Mouse (Mus musculus) mouse embryonic stem cell (cell line): ENCODE measurements around the gene Atf6.

Experiments used
- in situ Hi-C, 2 experiments: fragments of 300-500 bp; cut with MboI; formaldehyde crosslinking; loops; 1 replicate in 1 of 2; 3 replicates in 1 of 2; pipeline ENCODE4 v1.14.3; 2019 to 2020; ENCODE audit warnings: low sequenced_read_pairs in 2 of 2, low pct_unique_long_range_greater_than_20kb in 1 of 2, mixed read lengths in 1 of 2; ENCODE audit not compliant: unreplicated experiment in 1 of 2

Atf6 gene

DNA sequence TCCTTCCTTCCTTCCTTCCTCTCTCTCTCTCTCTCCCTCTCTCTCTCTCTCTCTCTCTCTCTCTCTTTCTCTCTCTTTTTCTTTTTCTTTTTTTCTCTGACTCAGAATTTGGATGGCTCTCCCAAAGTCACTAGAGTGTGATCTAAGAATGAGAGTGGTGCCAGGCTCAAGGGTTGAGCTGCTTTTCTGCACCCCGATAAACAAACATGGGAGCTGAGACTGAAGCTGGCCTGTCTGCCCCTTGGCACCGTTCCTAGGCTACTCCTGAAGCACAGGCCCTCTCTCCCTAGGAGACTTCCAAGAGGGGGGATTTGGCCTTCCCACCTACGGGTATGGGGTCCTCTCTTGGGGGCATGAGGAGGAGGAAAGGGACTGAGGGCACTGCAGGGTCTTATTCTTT lies 168.8 kb downstream of the Atf6 start:
- in situ Hi-C loops, result no loop called here

DNA sequence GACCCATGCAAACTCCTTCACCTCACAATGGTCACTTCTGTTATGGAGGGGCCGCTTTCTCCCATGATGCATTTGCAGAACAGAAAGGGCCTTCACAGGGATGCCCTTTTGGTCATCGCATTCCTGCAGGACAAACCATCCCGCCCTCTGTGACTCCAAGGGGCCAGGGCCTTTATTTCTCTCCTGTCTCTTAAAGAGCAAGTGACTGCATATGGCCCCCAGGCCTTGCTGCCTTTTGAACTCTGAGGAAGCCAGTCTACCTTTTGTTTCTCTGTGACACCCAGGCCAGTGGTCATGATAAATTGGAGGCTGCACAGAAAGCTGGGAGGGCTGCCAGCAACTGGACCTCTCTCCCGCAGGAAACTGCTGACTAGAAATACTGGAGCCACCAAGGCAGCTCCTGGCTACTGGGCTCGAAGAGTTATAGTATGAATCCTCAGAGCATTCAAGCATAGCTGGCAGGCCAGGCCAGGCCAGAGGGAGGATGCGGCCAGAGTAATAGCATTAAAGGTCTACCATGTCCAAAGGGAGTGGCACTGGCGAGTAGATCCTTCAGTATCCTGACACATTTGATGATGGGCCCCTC lies 169.7 kb downstream of the Atf6 start:
- in situ Hi-C loops, result no loop called here

DNA sequence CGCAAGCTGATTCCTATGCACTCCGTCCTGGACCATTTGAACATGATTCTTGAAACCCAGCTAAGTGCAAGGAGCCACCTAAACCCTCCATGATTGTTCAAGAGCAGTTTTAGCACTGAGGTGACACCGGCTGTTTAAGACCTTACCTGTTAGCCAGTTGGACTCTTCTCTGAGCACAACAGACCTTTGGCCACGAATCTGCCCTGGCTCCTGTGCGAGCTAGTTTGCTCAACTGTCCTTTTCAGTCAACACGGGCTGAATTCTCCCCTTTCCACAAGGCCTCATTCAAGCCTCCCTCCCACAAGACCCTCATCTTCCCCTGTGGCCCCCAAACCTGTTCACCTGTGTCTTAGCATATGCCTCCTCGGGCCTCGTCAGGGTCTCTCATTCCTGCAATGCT lies 170.6 kb downstream of the Atf6 start:
- in situ Hi-C loops, result no loop called here

DNA sequence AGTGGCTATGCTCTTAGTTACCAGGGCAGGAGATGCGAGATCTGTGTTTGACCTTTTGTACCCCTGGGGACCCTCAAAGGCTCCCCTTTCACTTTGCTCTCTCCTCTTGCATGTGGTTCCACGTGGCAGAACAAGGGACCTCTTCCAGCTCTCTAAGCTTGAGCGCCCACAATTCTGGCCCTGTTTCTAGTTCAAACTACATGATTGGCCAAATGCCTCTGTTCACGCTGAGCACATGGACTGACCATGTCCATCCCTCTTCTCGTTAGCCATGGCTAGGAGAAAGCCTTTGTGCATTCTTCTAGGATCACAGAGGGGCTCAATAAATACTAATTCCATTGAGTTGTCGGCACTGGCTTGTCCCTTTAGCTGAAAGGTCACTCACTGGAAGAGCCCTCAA lies 172.2 kb downstream of the Atf6 start:
- in situ Hi-C loops, result no loop called here

DNA sequence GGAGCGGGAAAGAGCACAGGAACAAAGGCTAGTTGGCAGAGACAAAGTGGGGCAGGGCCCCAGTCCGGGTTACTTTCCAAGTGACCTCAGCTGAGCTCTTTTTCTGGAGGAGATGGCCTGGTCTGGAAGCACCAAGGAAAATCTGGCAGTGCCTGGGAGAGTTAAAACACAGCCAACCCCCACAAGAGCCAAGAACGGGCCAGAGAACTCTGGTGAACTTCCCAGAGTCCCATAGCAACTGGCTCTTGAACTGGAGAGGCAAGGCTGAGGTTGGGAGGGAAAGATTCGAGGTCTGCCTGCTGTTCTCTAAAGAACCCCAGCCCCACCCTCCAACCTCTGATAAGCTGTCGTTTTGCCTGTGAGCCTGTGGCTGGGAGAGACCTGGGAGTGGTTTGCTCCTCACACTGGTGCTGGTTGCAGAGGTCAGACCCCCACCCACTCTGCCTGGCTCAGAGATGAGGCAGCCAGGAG lies 172.7 kb downstream of the Atf6 start:
- in situ Hi-C loops, result no loop called here

DNA sequence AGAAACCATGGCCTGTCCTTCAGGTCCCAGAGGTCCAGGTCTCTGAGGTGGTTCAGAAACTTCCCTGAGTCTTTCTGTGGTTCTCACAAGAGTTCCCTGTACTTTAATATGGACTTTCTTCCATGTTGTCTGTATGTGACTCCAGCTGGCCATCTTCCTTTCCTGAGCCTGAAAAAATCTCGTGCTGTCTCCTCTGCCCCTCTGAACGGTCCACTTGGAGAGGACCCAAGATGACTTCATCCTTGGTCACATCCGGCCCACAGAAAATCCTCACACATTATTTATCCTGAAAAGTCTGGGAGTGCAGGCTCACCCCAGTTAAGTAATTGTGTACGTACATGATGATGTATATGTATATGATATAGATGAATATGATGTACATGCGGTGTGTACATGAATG lies 176.3 kb downstream of the Atf6 start:
- in situ Hi-C loops, result no loop called here

DNA sequence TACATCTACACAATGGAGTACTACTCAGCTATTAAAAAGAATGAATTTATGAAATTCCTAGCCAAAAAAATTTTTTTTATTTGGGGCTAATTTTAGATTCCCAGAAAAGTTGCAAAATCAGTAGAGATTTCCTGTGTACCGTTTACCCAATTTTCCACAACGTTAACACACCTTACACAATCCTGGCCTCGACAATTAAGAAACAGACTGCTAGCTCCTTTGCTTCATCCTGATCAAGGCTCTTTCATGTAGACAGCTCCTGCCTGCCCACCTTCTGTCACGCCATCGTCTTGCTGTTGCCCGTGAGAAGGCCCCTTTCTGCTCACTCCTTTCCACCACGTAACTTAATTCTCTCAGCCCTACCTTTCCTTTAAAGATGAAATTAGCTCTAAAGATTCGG lies 177.8 kb downstream of the Atf6 start:
- in situ Hi-C loops, result no loop called here

DNA sequence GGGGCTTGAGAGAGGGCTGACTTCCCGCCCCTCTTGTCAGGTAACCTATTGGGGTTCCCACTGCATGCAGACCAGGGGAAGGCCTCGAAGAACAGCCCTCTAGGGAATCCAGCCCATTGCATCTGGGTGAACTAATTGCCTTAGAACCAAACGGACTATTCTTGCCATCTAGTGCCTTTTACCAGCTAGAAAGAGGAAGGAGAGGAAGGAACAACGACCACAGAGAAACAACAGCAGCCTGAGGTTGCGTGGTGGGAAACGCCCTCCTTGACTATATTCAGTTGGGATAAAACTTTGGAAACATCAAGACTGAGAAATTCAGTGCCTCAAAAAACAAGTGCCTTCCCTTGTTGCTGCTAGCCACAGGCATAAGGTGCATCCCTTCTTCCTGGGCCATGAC lies 183.7 kb downstream of the Atf6 start:
- in situ Hi-C loops, result no loop called here

DNA sequence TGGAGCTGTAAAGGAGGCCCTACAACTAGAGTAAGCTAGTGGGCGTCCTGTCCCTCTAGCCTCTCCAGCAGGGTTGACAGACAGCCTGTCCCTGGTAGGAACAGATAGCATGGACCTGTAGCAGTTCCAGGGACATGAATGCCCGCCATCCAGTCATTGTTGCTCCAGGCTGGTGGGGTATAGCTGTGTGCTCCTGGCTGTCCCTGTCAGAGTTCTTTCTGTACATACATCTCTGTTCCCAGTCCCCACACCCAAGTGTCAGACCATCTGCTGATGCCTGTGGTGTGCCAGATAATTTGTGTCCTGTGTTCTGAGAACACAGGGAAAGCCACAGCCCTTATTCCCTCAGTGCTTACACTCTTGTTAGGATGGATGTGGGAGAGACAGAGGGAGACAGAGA lies 187.9 kb downstream of the Atf6 start:
- in situ Hi-C loops, result no loop called here

DNA sequence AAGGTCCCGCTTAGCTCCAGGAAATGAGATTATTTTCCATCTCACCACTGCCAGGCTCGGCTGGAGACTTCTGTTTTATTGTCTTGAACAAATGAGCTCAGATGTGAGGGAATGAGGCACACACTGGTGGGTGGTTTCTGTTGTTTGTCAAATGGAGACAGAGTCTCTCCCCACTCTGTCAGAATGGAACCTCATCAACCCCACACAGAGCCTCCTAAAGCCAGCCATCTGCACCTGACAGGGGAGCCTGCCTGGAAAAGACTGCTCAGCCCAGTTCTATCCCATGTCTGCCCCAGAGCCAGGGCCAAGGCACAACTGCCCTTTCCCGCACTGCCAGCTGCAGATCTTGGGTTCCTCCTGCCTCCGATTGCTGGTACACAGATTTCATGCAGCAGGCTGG lies 188.7 kb downstream of the Atf6 start:
- in situ Hi-C loops, result no loop called here

DNA sequence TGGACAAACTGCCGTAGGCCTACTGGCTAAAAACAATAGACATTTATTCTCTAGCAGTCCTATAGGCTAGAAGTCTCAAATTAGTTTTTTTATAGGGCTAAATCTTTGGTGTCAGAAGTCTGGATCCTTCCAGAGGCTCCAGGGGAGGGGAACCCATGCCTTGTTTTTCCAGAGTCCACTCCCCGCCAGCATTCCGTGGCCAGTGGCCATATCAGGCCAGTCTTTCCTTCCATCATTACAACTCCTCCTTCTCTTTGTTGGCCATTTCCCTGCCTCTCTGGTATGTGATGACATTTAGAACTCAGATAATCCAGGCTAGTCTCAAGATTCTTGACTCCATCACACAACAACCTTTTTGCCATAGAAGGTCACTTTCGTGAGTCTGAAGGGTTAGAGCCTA lies 189.9 kb downstream of the Atf6 start:
- in situ Hi-C loops, result no loop called here

DNA sequence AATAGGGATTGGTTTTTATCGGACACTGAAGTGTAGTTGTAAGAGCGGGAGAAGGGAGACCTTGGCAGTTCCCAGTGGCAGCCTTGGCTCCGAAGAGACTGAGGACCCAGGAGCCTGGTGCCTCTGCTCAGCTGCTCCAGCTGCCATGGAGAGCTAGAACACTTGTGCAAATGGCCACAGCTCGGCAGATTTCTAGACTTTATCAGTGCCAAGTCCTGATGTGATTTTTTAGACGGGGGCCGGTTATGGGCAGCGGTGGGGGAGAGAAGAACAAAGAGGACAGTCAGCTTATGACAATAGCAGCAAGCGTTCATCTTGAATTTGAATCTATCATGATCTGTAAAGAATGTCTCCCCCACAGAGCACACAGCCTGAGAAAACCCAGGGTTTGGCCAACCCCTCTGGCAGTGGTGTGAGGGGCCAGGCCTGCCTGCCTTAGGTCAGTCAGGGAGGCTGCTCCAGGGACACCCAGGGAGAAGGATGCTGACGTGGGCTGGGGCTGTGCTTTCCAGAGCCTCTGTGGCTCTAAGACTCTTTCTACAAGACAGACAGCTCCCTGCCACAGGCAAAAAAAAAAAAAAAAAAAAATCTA lies 193.3 kb downstream of the Atf6 start:
- in situ Hi-C loops, result no loop called here

DNA sequence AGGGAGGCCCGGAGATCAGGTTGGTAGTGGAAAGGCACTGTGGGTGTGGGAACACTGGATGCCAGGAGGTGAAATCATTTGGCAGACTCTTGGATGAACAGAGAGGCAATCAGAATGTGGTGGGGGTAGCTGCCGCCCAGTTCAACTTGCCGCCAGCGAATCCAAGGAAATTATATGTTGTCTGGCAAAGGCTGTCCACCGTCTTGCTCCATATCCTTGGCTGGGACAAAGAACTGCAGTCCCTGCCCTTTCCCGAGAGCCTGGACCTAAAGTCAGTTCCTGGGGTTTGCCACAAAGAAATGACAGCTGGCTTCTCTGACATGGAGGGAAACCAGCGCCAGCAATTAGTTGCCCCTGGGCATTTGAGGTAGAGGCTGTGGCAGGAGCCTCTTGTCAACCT lies 202.4 kb downstream of the Atf6 start:
- in situ Hi-C loops, result no loop called here

DNA sequence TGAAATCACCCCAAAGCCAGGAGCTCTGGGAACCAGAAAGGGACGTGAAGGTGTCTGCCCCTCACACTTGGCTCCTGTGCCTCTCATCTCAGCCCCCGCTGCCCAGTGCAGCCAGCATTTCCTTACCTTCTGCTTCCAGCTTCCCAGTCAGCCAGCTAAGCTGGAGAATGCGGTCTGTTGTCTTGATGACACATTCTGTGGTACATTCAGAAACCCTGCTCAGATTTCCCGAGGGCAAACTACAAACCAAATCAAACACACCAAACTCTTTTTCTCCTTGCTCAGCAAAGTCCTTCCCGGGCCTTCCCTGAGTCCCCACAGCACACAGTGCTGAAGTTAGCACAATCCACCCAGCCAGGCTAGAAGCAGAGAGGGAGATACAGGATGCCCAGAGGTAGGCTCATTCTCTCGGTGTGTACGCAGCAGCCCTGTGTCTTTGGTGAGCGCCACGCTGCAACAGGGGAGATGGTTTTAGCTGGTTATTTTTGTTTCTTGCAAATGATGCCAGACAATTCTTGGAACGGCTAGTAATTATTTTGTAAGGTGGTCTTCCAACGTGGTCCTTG lies 202.9 kb downstream of the Atf6 start:
- in situ Hi-C loops, result no loop called here

DNA sequence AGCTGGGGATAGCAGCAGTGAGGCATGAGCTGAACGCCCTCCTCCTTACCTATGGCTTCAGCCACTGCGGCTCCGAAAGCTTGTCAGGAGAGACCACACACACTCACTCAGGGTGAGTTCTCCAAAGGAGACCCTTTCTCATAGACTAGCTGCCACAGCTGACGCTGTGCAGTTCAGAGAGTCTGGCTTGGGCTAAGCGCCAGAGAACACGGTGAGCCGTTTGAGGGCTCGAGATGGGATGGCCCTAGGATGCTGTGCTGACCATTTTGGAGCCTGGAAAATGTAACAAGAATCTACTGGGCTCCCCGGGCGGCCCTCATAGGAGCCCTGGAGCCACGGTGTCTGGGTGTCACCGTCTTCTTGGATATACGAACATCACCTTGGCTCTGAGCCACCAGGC lies 208.3 kb downstream of the Atf6 start:
- in situ Hi-C loops, result no loop called here

DNA sequence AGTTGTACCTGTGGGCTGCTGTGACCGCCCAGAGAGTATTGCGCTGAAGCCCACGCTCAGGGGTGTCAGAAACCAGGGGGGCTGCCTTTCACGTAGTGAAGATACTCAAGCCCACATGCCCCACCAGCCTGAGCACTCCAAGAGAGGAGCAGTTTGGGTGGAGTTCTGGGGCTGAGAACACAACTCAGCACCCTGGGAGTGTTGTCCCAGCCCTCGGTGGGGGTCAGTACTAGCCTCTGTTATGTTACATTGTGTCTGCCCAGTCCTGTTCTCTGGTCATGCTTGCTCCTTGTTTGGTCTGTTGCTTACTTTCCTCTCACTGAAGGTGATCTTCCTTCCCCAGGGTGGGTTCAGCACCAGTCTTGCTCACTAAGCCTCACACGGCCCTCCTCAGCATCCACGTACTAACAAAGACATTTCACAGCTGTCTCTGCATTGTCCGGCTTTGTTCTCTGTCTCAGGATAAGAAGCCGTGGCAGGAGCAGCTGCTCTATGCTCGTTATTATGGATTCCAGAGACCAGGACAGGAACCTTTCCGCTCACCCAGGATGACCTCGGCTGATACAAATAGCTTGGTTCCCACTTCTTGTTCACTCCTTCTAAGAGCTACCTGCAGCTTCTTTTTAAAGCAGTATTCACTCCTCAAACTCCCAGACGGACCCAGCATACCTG lies 209.8 kb downstream of the Atf6 start:
- in situ Hi-C loops, result no loop called here

DNA sequence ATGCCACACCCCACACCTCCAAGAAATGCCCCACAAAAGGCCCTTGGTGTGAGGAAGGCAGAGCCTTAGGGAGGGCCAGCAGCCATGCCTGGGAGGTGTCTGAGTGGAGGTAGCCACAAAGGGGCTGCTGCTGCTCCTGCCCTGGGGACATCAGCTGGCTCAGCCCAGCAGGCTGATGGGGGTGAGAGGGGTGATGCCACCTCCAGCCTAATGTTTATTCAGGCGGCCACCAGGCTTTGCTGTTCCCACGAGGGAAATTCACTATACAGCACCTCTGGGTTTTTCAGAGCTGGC lies 210.4 kb downstream of the Atf6 start:
- in situ Hi-C loops, result no loop called here

DNA sequence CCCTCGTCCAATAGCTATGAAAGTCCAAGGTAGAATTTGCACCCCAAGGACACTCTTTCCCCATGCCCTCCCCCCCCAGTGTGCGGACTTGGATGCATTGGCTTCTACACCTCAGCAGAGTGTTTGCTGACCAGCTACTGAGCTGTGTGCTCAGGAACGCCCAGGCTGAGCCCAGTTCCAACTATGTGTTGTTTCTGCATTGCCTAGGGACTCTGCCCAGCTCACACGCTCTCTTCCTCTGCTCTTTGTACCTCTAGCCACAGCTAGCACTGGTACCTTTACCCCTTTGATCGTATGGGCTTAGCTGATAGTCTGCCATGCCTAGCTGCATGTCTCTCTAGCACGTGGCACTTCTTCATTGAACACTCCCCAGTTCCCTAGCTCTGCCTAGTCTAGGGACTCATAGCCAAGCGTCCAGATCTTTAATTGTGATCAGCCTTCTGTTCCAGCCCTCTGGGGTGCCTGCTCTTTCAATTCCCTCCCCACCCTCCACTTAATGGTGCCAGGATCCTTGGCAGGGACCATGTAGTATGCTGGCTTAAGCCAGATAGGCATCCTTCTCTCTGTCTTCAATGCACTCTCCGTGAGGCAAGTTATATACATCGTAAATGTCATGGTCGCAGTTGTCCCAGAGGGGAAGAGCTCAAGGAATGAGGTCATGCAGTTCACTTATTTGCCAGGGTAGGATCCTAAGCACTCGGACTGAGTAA lies 210.9 kb downstream of the Atf6 start:
- in situ Hi-C loops, result no loop called here

DNA sequence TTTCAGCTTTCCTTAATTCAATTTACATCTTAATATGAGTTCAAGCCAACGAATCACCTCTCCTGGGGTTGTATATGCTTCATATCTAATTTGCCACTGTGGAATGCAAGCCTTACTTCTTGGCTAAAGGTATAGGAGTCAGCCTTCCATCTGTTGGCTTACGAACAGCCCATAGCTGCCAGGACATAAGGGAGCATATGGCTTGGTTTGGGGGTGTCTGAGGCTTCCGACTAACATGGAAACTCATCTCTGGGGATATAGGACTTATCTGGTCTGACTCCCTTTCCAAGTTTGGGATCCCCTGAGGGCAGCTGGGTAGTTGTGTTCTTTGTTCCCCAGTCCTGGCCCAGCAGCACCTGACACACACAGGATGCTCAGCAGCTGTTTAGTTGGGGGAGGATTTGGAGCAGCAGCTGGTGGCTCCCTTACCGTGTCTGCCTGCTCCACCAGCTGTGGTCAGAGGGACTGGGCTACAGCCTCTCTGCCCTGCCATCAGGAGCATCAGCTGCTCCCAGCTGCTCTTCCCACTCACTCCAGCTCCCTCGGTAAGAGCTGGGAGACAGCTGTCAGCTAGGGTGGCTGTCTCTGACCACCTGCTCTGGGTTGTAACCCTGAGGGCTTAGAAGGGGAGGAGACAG lies 212.2 kb downstream of the Atf6 start:
- in situ Hi-C loops, result no loop called here
